In the genomic region with DNA sequence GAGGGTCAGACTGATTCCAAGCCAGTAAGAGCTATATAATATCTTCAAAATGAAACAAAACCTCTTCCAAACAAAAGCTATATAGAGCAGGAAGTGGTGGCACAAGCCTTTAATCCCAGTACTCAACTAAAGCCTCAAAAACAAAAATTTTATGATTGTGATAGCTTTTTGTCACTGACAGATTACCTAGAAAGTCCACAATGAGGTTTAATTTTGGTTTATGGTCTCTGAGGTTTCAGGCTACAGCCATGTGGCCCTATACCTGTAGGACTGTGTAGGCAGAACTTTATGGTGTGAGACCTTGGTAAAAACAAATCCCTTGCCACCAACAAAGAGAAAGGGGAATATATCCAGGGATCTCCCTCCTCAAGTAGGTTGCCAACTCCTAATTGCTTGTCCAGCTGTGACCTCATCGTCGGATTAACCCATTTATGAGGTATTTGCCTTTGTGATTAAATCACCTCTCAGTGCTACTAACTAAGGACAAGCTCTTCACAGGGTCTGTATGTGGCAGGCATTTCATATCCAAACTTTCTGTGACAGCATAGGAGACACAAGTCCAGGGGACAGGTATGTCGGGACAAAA, we compare ENCODE assay signal across 8 mouse cellular contexts. TPM values are rescaled to one million over a fixed set of nuclear protein-coding genes. Genes with fewer than 3 reads are reported as not detected.
DNase-seq lines count a peak whose midpoint lies in the region; ATAC-seq and TF ChIP-seq lines count a peak whose summit lies in the region.
"Had no signal": no experiment of that assay in that cellular context is flagged by ENCODE, and none has a peak within 500 bp of the region (broad histone marks: within the 10 kb centered on the region; RNA-seq: fewer than 3 reads in every experiment).

No protein-coding gene starts in this region.

- DNase-seq in lung, postnatal 25 days (ENCODE audit: low spot score): no peak
- DNase-seq in limb, embryonic 14.5 days (ENCODE audit: low spot score): no peak
- peak; percentile 23 for DNase-seq in retina, postnatal 7 days (ENCODE audit: low read depth, low spot score)
- no peak for DNase-seq in right cerebral cortex, postnatal 14 days
- DNase-seq: right cerebral cortex, postnatal 25 days had no signal

- H3K27me3 ChIP-seq in lung, embryonic 16.5 days (ENCODE audit: control insufficient read depth, insufficient read depth, low read depth, low read length): no peaks in the 10 kb centered on the region
- H3K27me3 ChIP-seq in forebrain, embryonic 12.5 days: no peaks in the 10 kb centered on the region
- no peaks in the 10 kb centered on the region for H3K27me3 ChIP-seq in limb, embryonic 14.5 days (ENCODE audit: control insufficient read depth, insufficient read depth, low read length)

- H3K9ac ChIP-seq in lung, embryonic 16.5 days (ENCODE audit: low read length): no peak overlapping the region; the same call in 1 of the 2 replicates
- H3K9ac ChIP-seq in forebrain, embryonic 12.5 days: no peak overlapping the region
- H3K9ac ChIP-seq in limb, embryonic 14.5 days (ENCODE audit: low read depth, low read length, severe bottlenecking): no peak overlapping the region

- peaks cover 15% of the 10 kb centered on the region for H3K4me1 ChIP-seq in lung, embryonic 16.5 days (replicated peaks; ENCODE audit: control insufficient read depth, insufficient read depth, low read length)
- peaks cover 30% of the 10 kb centered on the region for H3K4me1 ChIP-seq in forebrain, embryonic 12.5 days
- peaks cover 27% of the 10 kb centered on the region for H3K4me1 ChIP-seq in limb, embryonic 14.5 days (ENCODE audit: control insufficient read depth, insufficient read depth, low read length)

- H3K4me2 ChIP-seq in lung, embryonic 16.5 days (ENCODE audit: low read depth, low read length): peak overlapping the region; percentile 58
- peak overlapping the region; percentile 77; the same call in 1 of the 2 replicates for H3K4me2 ChIP-seq in forebrain, embryonic 12.5 days
- peak overlapping the region; percentile 59; the same call in 1 of the 2 replicates for H3K4me2 ChIP-seq in limb, embryonic 14.5 days (replicated peaks; ENCODE audit: low read depth, low read length, severe bottlenecking)

- H3K4me3 ChIP-seq in lung, embryonic 16.5 days (ENCODE audit: low read length): peak overlapping the region; percentile 100
- H3K4me3 ChIP-seq in forebrain, embryonic 12.5 days (replicated peaks): peak overlapping the region; percentile 98; the same call in 1 of the 2 replicates
- H3K4me3 ChIP-seq in limb, embryonic 14.5 days (replicated peaks; ENCODE audit: low read length): no peak overlapping the region

- no peaks in the 10 kb centered on the region for H3K9me3 ChIP-seq in lung, embryonic 16.5 days (ENCODE audit: control insufficient read depth, low read length)
- no peaks in the 10 kb centered on the region for H3K9me3 ChIP-seq in forebrain, embryonic 12.5 days
- H3K9me3 ChIP-seq in limb, embryonic 14.5 days (ENCODE audit: control insufficient read depth, low read length): no peaks in the 10 kb centered on the region

- no peak for TF ChIP-seq POLR2A in limb, embryonic 14.5 days (IDR thresholded peaks at IDR 0.05; ENCODE audit: borderline replicate concordance, extremely low read depth, insufficient read depth, insufficient read length)

- peaks cover 9% of the 10 kb centered on the region for H3K36me3 ChIP-seq in lung, embryonic 16.5 days (ENCODE audit: control insufficient read depth, insufficient read depth, low read length)
- peaks cover 15% of the 10 kb centered on the region for H3K36me3 ChIP-seq in forebrain, embryonic 12.5 days (replicated peaks)
- peaks cover 20% of the 10 kb centered on the region for H3K36me3 ChIP-seq in limb, embryonic 14.5 days (ENCODE audit: control insufficient read depth, insufficient read depth, low read length)

- WGBS in lung, embryonic 16.5 days: 71% methylated on average over 3 of the region's 3 CpGs
- 63% methylated on average over 3 of the region's 3 CpGs for WGBS in forebrain, embryonic 12.5 days
- WGBS in limb, embryonic 14.5 days: 63% methylated on average over 3 of the region's 3 CpGs

- no peak overlapping the region; the same call in 1 of the 2 replicates for H3K27ac ChIP-seq in lung, embryonic 16.5 days (ENCODE audit: low read length)
- H3K27ac ChIP-seq in forebrain, embryonic 12.5 days: no peak overlapping the region
- no peak overlapping the region for H3K27ac ChIP-seq in limb, embryonic 14.5 days (replicated peaks; ENCODE audit: low read depth, low read length)

- no peak for ATAC-seq in lung, embryonic 16.5 days (ENCODE audit: low read depth)
- ATAC-seq in forebrain, embryonic 12.5 days (ENCODE audit: low FRiP score): no peak
- no peak for ATAC-seq in limb, embryonic 14.5 days (ENCODE audit: low FRiP score, low read depth)
- no peak for ATAC-seq in megakaryocyte progenitor cell, adult 5-6 weeks (replicated peaks; ENCODE audit: poor library complexity)

RNA-seq across cellular contexts. Expression of a gene that starts 1.5 kb away (rescaled TPM):
- 105 and 114 TPM in 2 replicates for polyA plus RNA-seq in lung, embryonic 16.5 days (2015; fragmentation: Nextera tagmentation; extraction: Ambion mirVana)
- 126 and 139 TPM in 2 replicates for polyA plus RNA-seq in forebrain, embryonic 12.5 days (2016; fragmentation: Nextera tagmentation; extraction: Ambion mirVana)
- polyA plus RNA-seq in limb, embryonic 14.5 days (2012; rRNA removed): 122 and 137 TPM in 2 replicates
- polyA plus RNA-seq in limb, embryonic 14.5 days (2014; fragmentation: Nextera tagmentation; extraction: Ambion mirVana): 127 and 135 TPM in 2 replicates
- total RNA-seq in megakaryocyte progenitor cell, adult 5-6 weeks (2015): 225 and 270 TPM in 2 replicates
- 231 and 265 TPM in 2 replicates for total RNA-seq in megakaryocyte progenitor cell, adult 5-6 weeks (2017)
